Mouse (Mus musculus) gastrocnemius, adult 18-20 months (tissue): ENCODE measurements at regions not wholly inside any gene's neighbourhood (a gene's known extent, or its start where the extent isn't known, plus 50 kb on each side); places are given as distances from the start of the nearest gene placed in this dataset.

Experiments
- DNase-seq: peaks from one replicate; pipeline ENCODE4 v3.0.0; 2021; ENCODE audit warnings: low spot score

DNA sequence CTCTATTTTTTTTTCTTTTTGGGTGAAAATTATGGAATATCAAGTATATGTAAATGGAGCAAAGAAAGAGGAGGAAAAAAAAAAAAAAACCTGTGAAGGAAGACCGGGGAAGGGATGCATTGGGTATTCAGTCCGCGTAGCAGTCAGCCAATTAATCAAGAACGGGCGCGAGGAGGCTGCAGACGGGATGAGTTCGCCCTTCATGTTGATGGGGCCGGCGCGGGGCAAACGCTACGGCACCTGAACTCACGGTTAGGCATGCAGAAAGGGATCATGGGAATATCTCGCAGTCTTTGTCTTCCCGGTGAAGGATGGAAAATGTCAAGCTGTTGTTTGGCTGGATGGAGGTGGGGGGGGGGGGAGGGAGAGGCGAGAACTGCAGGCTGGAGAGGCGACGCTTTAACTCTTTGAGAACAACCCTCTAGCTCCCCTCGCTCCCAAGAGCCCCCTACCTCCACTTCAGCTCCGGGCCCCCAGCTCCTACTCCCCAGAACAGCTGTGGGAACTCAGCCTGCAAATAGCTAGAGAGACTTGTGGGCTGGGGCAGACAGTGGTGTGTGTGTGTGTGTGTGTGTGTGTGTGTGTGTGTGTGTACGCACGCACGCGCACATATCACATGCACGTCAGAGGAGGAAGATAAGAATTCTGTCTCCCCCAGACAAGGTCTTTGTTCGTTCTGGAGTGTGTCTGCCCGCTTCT is 210.7 kb downstream of the Gm26897 start:
- DNase-seq: no peak

DNA sequence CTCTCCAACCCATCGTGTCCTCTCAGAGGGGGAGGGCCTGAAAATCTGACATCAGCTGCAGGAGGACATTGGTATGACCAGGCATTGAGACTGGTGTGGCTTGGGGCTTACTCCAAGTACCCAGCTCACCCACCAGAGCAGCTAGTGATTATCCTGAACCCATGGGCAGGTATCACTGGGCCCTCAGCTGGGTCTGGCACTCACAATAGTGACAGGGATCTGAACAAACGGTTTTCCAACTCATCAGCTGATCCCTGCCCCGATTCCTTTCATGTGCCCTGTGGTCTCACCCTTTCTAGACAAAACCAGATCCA is 211.2 kb downstream of the Gm26897 start:
- no peak for DNase-seq

DNA sequence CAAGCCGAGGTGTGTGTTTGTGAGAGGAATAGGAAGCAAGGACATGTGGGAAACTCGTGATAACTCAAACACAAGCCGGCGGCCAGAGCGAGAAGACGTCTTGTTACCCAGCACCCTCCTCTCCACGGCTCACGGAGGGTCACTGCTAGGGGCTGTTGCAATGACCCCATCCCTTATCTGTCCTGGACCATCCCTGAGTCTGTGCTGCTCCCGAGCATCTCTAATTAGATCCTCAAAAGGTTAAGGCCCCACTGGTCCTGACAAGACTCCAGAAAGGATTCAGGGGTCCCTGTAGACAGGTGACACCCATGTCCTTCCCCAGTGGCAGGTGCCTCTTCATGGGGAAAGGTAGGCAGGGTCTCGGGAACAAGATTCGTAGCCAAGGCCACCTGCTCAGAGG is 212.6 kb downstream of the Gm26897 start:
- DNase-seq: no peak

DNA sequence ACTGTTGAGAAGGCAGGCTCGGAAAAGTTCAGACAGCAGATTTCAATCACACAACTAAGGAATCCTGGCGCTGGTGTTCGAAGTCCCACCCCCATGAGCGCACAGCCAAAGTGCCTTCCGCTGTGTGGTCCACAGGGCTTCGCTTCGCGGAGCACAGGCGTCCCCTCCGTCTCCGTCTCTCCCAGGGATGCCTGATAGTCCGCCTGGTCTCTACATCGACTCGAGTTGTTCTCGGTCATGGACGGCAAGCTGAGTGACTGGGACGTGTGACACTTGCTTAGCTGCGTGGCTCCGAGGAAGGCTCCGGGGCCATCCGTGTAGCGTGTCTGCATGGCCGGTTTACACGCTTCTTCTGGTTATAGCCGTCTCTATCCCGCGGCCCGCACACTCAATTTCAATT is 224.0 kb downstream of the Gm26897 start:
- no peak for DNase-seq

DNA sequence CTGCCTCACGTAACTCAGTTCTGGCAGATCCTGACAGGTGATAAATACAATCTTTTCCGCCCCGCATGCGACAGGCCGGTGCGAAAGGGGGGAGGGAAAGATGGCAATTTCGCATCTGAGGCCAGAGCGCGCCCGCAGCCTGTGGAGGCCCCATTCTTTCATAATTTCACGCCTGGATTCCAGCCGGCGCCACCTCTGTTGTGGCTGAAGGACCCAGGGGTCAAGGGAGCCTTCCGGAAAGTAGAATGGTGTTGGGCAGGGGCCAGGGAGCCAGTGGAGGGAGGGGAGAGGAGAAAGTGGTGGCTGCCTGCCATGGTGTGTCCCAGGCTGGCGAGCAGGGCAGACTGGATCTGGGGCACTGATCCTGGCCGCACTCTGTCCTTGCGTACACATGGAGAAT is 224.5 kb downstream of the Gm26897 start:
- DNase-seq: no peak

DNA sequence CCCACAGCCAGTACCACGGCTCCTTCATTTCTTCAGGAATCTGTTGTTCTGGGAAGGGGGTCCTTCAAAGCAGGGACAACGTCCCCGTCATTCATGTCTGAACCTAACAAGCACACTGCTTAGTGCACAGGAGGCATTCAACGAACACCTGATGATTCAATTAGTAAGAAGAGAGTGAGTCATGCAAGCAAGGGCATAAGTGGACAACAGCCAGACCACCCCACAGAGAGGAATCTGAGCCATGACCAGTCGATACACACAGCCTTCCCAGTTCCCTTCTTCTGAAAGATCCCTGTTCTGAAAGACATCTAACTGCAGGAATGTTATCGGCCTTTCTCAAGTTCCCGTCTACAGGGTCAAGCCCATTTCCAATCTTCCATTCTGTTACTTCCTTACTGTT is 231.6 kb downstream of the Gm26897 start:
- DNase-seq: no peak

DNA sequence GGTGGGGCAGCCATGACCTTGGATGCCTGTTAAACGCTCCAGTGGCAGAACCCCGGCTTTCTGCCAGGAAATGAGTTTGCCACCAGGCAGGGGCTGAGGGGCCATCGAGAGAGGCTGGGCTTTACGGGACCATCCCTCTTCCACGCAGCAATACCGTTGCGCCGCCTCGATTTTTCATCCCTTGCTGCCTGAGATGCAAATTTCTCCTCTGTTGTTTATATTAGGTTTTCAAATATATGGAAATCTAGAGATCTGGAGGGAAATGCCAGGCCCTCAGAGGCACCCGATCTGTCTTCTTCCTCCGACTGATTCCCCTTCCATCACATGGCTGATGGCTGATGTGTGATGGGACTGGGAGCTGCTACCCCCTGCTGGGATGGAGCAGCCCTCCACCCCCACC is 234.4 kb downstream of the Gm26897 start:
- no peak for DNase-seq

DNA sequence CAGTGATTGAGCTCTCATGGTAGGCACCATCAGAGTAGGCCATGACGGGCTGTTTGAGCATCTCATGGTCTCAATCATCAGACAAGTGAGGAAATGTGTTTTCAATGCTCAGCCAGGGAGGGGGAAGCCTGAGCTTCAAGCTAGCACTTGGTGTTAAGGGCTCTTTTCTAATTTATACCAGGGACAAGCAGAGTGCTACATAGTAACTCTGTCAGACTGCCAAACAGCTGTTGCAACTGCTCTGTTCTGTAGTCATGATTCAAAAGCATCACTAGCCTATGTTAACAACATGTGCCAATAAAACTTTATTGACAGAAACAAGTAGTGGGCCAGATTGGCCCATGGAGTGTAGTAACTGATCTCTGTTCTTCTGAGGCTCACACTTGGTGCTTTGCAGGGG is 235.0 kb downstream of the Gm26897 start:
- no peak for DNase-seq

DNA sequence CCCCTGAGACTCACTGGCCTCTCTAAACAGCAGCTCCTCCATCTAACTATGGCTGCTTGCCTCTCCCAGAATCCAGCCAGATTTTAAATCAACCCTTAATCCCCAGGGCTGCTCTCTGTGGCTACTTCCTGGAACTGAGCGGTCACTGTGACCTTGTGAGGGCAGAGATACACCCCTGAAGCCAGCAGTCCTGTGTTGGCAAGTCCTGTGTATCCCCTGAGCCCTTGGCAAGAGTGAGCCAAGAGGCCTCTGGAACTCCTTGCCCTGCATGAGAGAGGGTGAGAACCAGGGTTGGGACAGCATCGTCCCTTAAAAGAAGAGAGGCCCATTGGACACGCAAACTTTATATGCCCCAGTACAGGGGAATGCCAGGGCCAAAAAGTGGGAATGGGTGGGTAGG is 237.5 kb downstream of the Gm26897 start:
- DNase-seq: peak; percentile 6

DNA sequence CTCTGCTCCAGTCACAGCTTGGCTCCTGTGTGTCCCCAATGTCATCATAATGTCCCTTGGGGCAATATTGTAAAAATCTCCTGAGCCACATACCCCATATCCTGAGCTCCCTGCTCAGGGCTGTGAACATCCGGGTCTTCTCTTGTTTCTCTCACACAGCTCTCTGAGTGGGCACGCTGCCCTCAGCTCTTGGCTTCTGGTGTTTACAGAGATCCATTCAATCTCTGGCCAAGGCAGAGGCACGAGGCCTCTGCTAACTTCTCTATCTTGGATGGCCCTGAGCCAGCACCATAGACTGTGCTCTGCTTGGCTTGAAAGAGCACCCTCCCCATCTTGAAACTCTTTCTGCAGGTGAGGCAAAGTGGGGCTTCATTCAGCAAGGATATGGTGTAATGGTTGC is 238.2 kb downstream of the Gm26897 start:
- no peak for DNase-seq

DNA sequence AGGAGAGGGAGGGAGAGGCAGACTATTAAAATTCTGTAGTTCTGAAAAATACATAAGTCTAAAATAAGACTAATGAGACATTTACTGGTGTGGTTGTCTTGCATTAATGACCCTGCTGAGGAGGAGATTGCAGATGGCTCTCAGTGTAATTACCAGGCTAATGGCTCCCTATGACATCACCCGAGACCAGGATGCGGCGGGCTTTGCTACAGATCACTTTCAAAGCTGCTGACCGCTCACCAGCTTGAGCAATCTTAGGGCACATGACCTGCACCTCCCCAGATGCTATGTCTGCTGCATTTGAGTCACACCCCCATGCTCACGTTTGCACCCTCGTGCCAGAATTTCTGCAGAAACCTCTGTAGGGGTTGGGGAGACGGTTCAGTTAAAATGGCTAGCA is 242.0 kb downstream of the Gm26897 start:
- no peak for DNase-seq

DNA sequence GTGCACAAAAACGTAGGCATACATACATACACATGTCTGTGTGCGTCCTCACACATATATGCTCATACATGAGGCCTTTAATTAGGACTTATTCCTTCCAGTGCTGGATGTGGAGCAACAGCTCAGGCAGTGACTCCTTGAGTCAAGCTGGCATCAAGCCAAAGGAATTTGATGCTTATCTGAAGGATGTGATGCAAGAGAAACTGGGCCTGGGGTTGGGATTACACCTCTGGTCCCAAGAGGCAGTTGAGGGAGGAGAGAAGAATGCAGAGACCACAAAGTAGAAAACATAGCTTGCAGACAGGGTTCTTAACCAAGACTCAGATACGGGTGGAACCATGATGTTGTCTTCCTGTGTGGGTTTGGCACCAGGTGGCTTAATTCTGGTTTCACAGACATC is 245.9 kb downstream of the Gm26897 start:
- no peak for DNase-seq

DNA sequence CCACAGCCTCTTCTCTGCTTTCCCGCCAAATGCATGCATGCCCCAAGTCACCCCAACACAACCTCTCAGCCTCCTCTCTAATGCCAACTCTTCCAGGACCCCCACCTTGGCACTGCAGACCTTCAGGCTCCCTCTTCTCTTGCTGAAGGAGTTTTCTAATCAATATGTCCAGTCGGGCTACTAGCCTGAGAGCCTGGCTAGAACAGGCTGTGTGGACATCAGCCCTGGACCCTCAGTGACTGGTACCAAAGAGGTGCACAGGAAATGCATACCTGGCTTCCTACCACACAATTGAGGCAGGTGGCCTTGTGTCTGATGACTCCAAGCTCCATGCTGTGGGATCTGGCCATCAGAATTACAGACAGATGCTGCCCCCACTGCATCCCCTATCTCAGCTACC is 248.4 kb downstream of the Gm26897 start:
- no peak for DNase-seq

DNA sequence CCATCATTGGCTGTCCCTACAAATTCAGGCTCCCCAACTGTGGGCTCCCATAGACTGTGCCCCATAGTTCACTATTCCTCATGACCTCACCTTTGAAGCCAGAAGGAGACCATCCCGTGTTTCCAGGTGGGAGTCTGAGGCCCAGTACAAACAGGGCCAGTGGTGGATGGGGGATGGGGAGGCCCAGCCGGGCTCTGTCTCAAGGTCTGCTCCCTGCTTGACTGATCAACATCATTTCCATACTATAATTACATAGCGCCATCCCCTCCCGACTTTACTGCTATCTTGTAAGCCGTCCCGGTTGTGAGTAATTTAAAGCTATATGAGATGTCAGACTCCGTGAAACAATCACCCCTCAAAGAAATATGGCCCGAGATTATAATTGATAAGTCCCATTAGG is 252.3 kb downstream of the Gm26897 start:
- no peak for DNase-seq

DNA sequence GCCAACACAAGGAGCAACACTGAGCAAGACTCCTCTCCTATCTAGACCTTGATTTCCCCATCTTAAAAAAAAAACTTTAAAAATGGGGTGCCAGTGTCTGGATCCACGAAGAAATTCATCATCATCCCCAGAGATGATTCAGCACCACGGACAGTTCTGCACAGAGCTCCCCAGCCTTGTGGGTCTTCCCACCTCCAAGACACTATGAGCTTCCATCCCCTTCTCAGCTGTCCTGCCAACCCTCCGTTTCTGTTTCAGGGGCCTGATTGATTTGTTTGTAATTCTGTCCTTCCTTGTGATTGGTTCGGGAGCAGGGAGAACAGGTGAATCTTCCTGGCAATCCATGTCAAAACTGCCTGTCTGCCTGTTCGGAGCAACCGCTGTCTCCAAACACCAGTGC is 253.3 kb downstream of the Gm26897 start:
- no peak for DNase-seq

DNA sequence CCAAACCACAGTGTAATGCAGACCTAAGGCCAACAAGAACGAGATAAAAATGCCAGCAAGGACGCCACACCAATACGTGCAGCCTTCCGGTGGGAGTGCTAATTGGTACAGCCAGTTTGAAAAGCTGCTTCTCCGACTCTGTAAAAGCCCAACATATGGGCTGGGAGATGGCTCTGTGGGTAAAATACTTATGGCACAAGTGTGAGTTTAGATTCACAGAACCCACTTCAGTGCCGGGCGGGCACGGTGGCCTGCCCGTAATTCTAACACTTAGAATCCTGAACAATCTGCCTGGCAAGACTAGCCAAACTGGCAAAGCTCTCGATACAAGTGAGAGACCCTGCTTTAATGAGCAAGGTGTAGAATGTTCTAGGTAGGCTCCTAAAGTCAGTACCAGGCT is 258.1 kb downstream of the Gm26897 start:
- no peak for DNase-seq

DNA sequence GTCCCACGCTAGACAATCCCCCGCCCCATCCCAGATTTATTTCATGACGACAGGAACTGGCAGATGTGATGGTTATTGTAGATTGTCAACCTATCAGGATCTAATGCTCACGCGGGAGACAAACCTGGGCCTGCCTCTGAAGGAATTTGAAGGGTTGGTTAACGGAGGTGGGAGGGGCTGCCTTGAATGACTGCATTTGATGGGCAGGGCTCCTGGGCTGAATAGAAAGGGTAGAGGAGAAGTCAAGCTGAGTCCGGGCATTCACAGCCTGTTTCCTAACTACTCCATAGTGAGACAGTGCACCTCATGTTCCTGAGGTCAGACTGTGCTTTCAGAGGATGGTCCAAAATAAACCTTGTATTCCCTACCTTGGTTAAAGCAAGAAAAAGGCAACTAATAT is 259.1 kb downstream of the Cryba4 start:
- no peak for DNase-seq

DNA sequence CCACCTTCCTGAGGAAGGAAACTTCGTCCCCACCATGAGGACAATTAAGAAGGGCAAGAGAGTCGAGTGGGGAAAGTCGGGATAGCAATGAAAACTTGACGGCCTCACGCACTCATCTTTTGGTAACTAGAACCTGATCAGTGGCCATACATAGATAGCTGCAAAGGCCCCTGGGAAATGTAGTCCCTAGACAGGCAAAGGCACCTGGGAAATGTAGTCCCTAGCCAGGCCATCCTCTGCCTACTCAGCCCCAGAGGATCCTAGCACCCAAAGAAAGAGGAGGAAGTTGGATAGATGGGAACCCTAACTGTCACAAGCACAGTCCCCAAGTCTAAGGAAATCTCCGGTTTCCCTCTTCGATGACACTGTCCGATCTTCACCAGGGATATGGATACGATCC is 258.4 kb downstream of the Cryba4 start:
- DNase-seq: no peak

DNA sequence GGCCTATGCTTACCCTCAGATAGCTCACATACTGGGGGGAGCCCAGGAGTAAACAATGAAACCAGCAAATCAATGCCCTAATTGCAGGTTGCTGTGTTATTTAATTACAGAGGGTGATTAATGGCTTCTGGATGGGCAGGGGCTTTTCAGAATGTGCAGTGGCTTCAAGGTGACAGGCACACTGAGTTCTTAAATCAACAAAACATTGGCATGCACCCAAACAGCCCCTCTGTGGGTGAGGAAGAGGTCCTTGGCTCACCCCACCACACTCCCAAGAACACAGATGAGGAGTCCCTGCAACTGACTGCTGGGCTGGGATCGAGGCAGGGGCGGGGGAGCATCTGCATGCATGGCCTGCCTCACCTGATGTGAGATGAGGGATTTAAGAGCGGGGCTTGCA is 255.5 kb downstream of the Cryba4 start:
- DNase-seq: no peak

DNA sequence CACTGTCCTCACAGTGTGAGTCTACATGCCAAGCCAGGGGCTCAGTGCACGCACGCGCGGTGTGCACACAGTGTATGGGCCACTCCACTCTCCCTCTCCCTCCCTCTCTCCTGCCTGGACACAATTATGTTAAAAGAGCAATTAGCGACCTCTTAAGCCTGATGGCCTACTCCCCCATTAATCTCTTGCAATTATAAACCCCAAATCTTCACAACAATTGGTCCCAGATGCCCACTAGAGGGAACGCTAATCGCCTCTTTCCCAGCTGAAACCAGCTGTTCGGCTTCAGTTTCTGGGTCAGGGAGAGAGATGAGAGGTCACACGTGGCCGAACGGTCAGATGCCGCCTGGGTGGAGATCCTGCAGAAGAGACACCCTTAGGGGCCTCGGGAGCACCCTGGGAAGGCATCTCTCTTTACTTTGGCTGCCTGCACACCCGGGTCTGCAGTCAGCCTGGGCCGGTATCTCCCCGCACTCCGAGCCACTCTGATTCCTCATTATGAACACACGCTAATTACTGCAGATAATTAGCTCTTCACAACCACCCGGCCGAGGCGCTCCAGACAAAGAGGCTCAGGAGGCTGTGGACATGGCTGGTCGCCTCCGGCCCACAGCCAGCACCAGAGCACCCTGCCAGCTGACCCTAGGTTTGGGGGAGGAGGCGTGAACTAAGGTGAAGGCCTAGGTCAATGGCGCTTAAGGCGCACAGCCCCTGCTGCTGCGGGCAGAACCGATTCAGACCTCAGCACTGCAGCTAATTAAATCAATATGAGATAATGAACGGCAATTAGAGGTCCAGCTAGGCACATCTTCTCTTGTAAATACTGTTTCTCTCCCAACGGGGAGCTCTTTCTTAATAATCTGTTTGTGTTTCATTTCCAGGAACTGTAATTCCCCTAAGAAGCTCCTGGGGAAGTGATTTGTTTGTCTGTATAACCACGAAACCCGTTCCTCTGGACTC is 250.3 kb downstream of the Cryba4 start:
- peak; percentile 21 for DNase-seq

DNA sequence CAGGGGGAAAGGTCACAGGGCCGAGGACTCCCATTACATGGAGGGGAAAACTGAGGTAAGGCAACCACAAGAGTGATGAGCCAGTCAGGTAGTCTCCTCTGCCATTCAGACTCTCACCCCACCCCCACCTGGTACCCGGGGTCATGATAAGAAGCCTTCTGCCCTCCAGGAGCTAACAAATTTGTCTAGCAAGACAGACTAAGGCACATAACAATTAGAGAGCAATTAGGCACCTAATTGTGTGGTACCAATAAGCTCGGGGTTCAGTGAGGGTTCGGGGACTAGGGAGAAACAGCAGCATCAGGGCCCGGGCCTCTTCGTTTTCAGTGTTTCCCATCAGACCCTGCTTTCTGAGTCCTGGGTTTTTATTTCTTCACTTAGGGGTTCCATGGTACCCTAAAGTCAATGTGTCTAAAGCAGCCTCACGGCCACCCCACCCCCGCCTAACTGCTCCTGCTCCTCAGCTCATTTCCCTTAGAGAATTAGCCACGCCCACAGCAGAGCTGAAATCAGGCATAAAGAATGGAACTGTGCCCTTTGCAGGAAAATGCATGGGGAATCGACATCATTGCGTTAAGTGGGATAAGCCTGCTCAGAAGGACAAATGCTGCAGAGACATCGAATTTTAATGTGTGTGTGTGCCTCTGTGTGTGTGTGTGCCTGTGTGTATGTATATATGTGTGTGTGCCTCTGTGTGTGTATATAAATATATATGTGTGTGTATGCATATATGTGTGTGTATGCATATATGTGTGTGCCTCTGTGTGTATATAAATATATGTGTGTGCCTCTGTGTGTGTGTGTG is 249.3 kb downstream of the Cryba4 start:
- DNase-seq: no peak

DNA sequence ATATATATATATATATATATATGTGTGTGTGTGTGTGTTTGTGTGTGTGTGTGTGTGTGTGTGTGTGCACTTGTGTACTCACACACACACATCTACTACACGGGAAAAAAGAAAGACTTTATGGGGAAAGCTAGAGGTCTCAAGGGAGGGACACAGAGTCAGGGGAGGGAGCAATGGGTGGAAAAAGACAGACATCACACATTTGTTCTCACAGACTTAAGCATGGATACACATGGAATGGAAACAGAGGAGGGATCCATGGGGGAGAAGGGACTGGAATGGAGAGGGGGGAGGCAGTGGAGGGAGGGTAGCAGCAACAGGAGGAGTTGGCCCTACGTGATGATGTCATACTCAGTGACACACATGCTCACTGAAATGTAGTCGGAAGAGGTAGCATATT is 248.3 kb downstream of the Cryba4 start:
- no peak for DNase-seq
